Mouse (Mus musculus) small intestine, adult 2 months (tissue): ENCODE data around the gene Adamts20. TPM values are rescaled to one million over a fixed set of nuclear protein-coding genes. Genes with fewer than 3 reads are reported as not detected.
A peak's percentile ranks its signal among the peaks of the same experiment; 100 is the strongest.

ENCODE experiments used
- H3K27ac ChIP-seq: fragments of 200-500 bp; 2 replicates; pipeline ENCODE4 v1.5.1; 2012; ENCODE audit warnings: low read depth, low read length, control low read depth, inconsistent platforms; ENCODE audit not compliant: insufficient read depth
- H3K27me3 ChIP-seq: fragments of 200-500 bp; 2 replicates; pipeline ENCODE4 v1.6.1; 2012; ENCODE audit warnings: mild to moderate bottlenecking, moderate library complexity, low read length, inconsistent platforms; ENCODE audit not compliant: control insufficient read depth, insufficient read depth
- H3K36me3 ChIP-seq: fragments of 200-500 bp; 2 replicates; pipeline ENCODE4 v1.6.1; 2012; ENCODE audit warnings: mild to moderate bottlenecking, low read length, control low read depth, inconsistent platforms; ENCODE audit not compliant: control insufficient read depth, insufficient read depth
- H3K4me1 ChIP-seq: fragments of 200-500 bp; 2 replicates; pipeline ENCODE4 v1.6.1; 2012; ENCODE audit warnings: low read length, inconsistent platforms, mixed read lengths; ENCODE audit not compliant: control insufficient read depth, insufficient read depth, insufficient read length
- H3K4me3 ChIP-seq: fragments of 200-500 bp; 2 replicates; pipeline ENCODE4 v1.5.1; 2012; ENCODE audit warnings: low read depth, mild to moderate bottlenecking, control low read depth, inconsistent platforms, low read length, moderate library complexity
- CTCF ChIP-seq: fragments of 200-500 bp; IDR thresholded peaks from 2 replicates; pipeline ENCODE4 v1.5.1; 2012; ENCODE audit warnings: low read depth, mild to moderate bottlenecking, control low read depth, inconsistent platforms, low read length, moderate library complexity, mixed read lengths; ENCODE audit not compliant: insufficient replicate concordance, insufficient read length; ENCODE audit errors: extremely low read depth
- POLR2A ChIP-seq: fragments of 200-500 bp; IDR thresholded peaks from 2 replicates; pipeline ENCODE4 v1.6.1; 2012; ENCODE audit warnings: low read depth, mild to moderate bottlenecking, control low read depth, inconsistent platforms, low read length, moderate library complexity
- WGBS: fragments of 180-500 bp; shearing (Covaris S2); methylation state at CpG from one replicate; pipeline ENCODE4 v1.1.7; 2018; 5-methylcytosine and 5-hydroxymethylcytosine counted together
- polyA plus RNA-seq: library from polyadenylated mRNA; depleted of rRNA; stranded (reverse); fragments of >200 nt; gene quantifications from 2 replicates; pipeline ENCODE4 v1.2.3, GENCODE M21; 2012

Adamts20 gene
- polyA plus RNA-seq, 1 experiment, result not detected

- TF ChIP-seq POLR2A (no peak), CTCF (no peak)
- Histone ChIP-seq H3K4me1 (no peaks in the 10 kb centered on the region), H3K27ac (no peak overlapping the region), H3K27me3 (no peaks in the 10 kb centered on the region), H3K4me3 (no peak overlapping the region), H3K36me3 (no peaks in the 10 kb centered on the region)
- 72% methylated on average over 9 of the region's 9 CpGs for WGBS
Observed at GRCm38 (mm10) chr15:94307888-94308287, 157.3 kb downstream of the Adamts20 start.

- Histone ChIP-seq H3K36me3 (no peaks in the 10 kb centered on the region), H3K4me3 (no peak overlapping the region), H3K4me1 (no peaks in the 10 kb centered on the region), H3K27me3 (no peaks in the 10 kb centered on the region), H3K27ac (no peak overlapping the region)
- 70% methylated on average over 3 of the region's 3 CpGs for WGBS
- no peak for TF ChIP-seq POLR2A
- no peak for TF ChIP-seq CTCF
Observed at GRCm38 (mm10) chr15:94303151-94303550, 162.1 kb downstream of the Adamts20 start.

DNA sequence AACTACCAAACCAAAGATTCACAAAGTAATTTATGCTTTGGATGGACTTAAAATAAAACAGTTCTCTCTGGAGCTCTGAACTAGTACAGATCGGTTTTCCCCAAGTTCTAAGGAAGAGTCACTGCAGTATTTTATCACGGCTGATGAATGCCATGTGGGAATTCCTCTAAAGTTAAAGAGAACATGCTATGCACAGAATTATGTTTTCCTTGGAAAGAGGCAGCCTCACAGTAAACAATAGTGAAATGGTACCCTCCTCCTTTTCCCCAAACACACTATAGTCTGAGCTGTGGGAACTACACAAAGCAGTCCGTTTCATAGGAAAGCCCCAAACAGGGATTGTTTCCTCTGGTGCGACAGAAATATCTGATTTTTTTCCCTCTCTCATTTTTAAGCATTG is 171.1 kb downstream of the Adamts20 start:
- 77% methylated on average over 4 of the region's 4 CpGs for WGBS

GRCm38 (mm10) chr15:94288015-94288414 is 177.2 kb downstream of the Adamts20 start:
- 91% methylated on average over 2 of the region's 2 CpGs for WGBS
- Histone ChIP-seq H3K27me3 (no peaks in the 10 kb centered on the region), H3K4me1 (no peaks in the 10 kb centered on the region), H3K36me3 (no peaks in the 10 kb centered on the region), H3K27ac (no peak overlapping the region), H3K4me3 (no peak overlapping the region)
- no peak for TF ChIP-seq CTCF
- no peak for TF ChIP-seq POLR2A

More for the DNA sequence above, 171.1 kb downstream of the Adamts20 start:
- no peak overlapping the region for H3K27ac ChIP-seq
- H3K4me1 ChIP-seq, result no peaks in the 10 kb centered on the region
- H3K36me3 ChIP-seq, result no peaks in the 10 kb centered on the region
- no peak overlapping the region for H3K4me3 ChIP-seq
- no peaks in the 10 kb centered on the region for H3K27me3 ChIP-seq
- TF ChIP-seq CTCF (no peak), POLR2A (no peak)

GRCm38 (mm10) chr15:94287495-94287894 is 177.7 kb downstream of the Adamts20 start:
- TF ChIP-seq POLR2A, result no peak
- TF ChIP-seq CTCF, result no peak
- no peaks in the 10 kb centered on the region for H3K36me3 ChIP-seq
- no peak overlapping the region for H3K27ac ChIP-seq
- no peaks in the 10 kb centered on the region for H3K27me3 ChIP-seq
- 71% methylated on average over 3 of the region's 3 CpGs for WGBS
- H3K4me1 ChIP-seq, result no peaks in the 10 kb centered on the region
- H3K4me3 ChIP-seq, result no peak overlapping the region

GRCm38 (mm10) chr15:94276418-94276817 is 188.8 kb downstream of the Adamts20 start:
- TF ChIP-seq POLR2A (no peak), CTCF (no peak)
- H3K4me3 ChIP-seq, result no peak overlapping the region
- no peak overlapping the region for H3K27ac ChIP-seq
- H3K27me3 ChIP-seq, result no peaks in the 10 kb centered on the region
- 81% methylated on average over 8 of the region's 8 CpGs for WGBS
- H3K4me1 ChIP-seq, result no peaks in the 10 kb centered on the region
- no peaks in the 10 kb centered on the region for H3K36me3 ChIP-seq

GRCm38 (mm10) chr15:94265630-94266029 is 199.6 kb downstream of the Adamts20 start:
- Histone ChIP-seq H3K27me3 (no peaks in the 10 kb centered on the region), H3K36me3 (no peaks in the 10 kb centered on the region), H3K27ac (no peak overlapping the region), H3K4me3 (no peak overlapping the region), H3K4me1 (no peaks in the 10 kb centered on the region)
- TF ChIP-seq POLR2A (no peak), CTCF (peak; percentile 72; the same call in 1 of the 2 replicates)
- WGBS, result 21% methylated on average over 10 of the region's 10 CpGs
